Mouse (Mus musculus): ENCODE data around the gene Vmn1r5.

DNA sequence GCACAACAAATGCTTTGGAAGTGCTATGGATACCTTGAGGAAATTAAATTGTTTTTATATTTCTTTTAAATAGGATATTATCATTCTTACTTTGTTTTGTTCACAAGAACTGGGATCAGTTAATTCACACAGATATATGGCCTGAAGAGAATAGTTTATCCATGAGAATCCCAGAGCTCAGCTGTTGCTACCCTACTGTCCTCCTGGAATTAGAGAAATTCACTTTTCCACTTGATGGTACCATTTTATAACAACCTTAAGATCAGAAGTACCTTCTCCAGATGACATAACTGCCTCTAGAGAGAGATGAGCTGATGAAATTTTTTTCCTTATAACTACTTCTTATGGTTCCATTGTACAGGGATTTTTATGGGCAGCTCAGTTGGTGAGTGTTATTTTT is 61.9 kb downstream of the Vmn1r5 start, which contains the start of gene Vmn1r8:
- TF ChIP-seq CTCF (conservative IDR thresholded peaks at IDR 0.05; ENCODE audit: insufficient read depth, insufficient read length, low read depth, low read length) (no peak), POLR2A (IDR thresholded peaks at IDR 0.05; ENCODE audit: low read depth, low read length) (no peak)
